Mouse (Mus musculus) frontal cortex, adult (tissue): ENCODE results near the gene Cir1.
A peak's percentile ranks its signal among the peaks of the same experiment; 100 is the strongest.

ENCODE experiments used
- ATAC-seq: cut with Nextera tagmentation; 2 replicates; pipeline ENCODE4 v1.9.2; 2017; ENCODE audit warnings: mild to moderate bottlenecking, moderate library complexity, mixed read lengths; ENCODE audit not compliant: low TSS enrichment

Cir1 gene

GRCm38 (mm10) chr2:73272351-73273248 lies 39.9 kb downstream of the Cir1 start:
- ATAC-seq, result no peak

- peak; percentile 79; the same call in 1 of the 2 replicates for ATAC-seq
These were observed 40.9 kb downstream of the Cir1 start, which contains the start of gene Sp9 for GRCm38 (mm10) chr2:73271459-73272161. Gene Sp9, plus strand, starts transcription at chr2:73271925.

- ATAC-seq, result peak; percentile 35; the same call in 1 of the 2 replicates
These were observed 41.7 kb downstream of the Cir1 start for GRCm38 (mm10) chr2:73270593-73271458.

- ATAC-seq, result no peak
These were observed 42.4 kb downstream of the Cir1 start for GRCm38 (mm10) chr2:73270071-73270592.

GRCm38 (mm10) chr2:73269666-73270065 lies 42.8 kb downstream of the Cir1 start:
- ATAC-seq, result no peak

- no peak for ATAC-seq
These were observed 43.6 kb downstream of the Cir1 start for GRCm38 (mm10) chr2:73268836-73269395.

GRCm38 (mm10) chr2:73268281-73268680 lies 44.2 kb downstream of the Cir1 start:
- no peak for ATAC-seq

- ATAC-seq, result no peak
These were observed 44.7 kb downstream of the Cir1 start for GRCm38 (mm10) chr2:73267818-73268217.

GRCm38 (mm10) chr2:73267231-73267630 lies 45.3 kb downstream of the Cir1 start:
- no peak for ATAC-seq

- ATAC-seq, result no peak
These were observed 45.9 kb downstream of the Cir1 start for GRCm38 (mm10) chr2:73266623-73267022.

GRCm38 (mm10) chr2:73266011-73266410 lies 46.5 kb downstream of the Cir1 start:
- no peak for ATAC-seq

GRCm38 (mm10) chr2:73264611-73265195 lies 47.8 kb downstream of the Cir1 start:
- ATAC-seq, result no peak

GRCm38 (mm10) chr2:73263794-73264610 lies 48.5 kb downstream of the Cir1 start:
- ATAC-seq, result no peak

GRCm38 (mm10) chr2:73263172-73263765 lies 49.2 kb downstream of the Cir1 start:
- no peak for ATAC-seq

GRCm38 (mm10) chr2:73248701-73249100 lies 63.8 kb downstream of the Cir1 start:
- ATAC-seq, result no peak

GRCm38 (mm10) chr2:73241299-73241698 lies 71.2 kb downstream of the Cir1 start:
- no peak for ATAC-seq
